8 mouse cellular contexts compared by ENCODE assay signal in the genomic region with DNA sequence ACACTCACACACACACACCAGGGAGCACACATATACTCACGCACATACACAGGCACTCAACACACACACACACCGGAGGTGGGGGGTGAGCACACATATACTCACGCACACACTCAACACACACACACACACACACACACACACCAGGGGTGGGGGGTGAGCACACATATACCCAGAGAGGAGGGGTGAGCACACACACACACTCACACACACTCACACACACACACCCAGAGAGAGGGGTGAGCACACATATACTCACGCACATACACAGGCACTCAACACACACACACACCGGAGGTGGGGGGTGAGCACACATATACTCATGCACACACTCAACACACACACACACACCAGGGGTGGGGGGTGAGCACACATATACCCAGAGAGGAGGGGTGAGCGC. TPM values are rescaled to one million over a fixed set of nuclear protein-coding genes. Genes with fewer than 3 reads are reported as not detected.
DNase-seq lines count a peak whose midpoint lies in the region; ATAC-seq lines count a peak whose summit lies in the region.
"Not testable (repeated sequence)": the region's sequence is repeated elsewhere in the genome, so short reads cannot be mapped to it uniquely, and the experiment has no call there.
"Had no signal": no experiment of that assay in that cellular context is flagged by ENCODE, and none has a peak within 500 bp of the region (broad histone marks: within the 10 kb centered on the region; RNA-seq: fewer than 3 reads in every experiment).

No protein-coding gene starts in this region.

- DNase-seq in limb, embryonic 11.5 days (ENCODE audit: low spot score): not testable (repeated sequence)

- H3K36me3 ChIP-seq in heart, embryonic 14.5 days (ENCODE audit: control insufficient read depth, insufficient read depth, low read length); intestine, embryonic 15.5 days; limb, embryonic 11.5 days (ENCODE audit: control insufficient read depth, insufficient read depth, low read length); lung, embryonic 15.5 days; midbrain, embryonic 15.5 days (replicated peaks); stomach, embryonic 15.5 days: not testable (repeated sequence)

- not testable (repeated sequence) for H3K4me3 ChIP-seq in heart, embryonic 14.5 days (ENCODE audit: control insufficient read depth in 1 of 2, insufficient read depth in 1 of 2, low read depth in 1 of 2, low read length in 2 of 2); intestine, embryonic 15.5 days (replicated peaks); limb, embryonic 11.5 days (ENCODE audit: low read depth, low read length); lung, embryonic 15.5 days; midbrain, embryonic 15.5 days; stomach, embryonic 15.5 days (replicated peaks)

- 96% methylated on average over 5 of the region's 6 CpGs for WGBS in heart, embryonic 14.5 days
- 95% methylated on average over 4 of the region's 6 CpGs for WGBS in intestine, embryonic 15.5 days
- 95% methylated on average over 5 of the region's 6 CpGs for WGBS in limb, embryonic 11.5 days
- 95% methylated on average over 5 of the region's 6 CpGs for WGBS in lung, embryonic 15.5 days
- WGBS in midbrain, embryonic 15.5 days: 94% methylated on average over 5 of the region's 6 CpGs
- WGBS in stomach, embryonic 15.5 days: 91% methylated on average over 5 of the region's 6 CpGs

- H3K27ac ChIP-seq in heart, embryonic 14.5 days (replicated peaks in 1 of 2; ENCODE audit: control insufficient read depth in 1 of 2, insufficient read depth in 1 of 2, low read depth in 2 of 2, low read length in 2 of 2); intestine, embryonic 15.5 days; limb, embryonic 11.5 days (replicated peaks; ENCODE audit: low read depth, low read length); lung, embryonic 15.5 days; midbrain, embryonic 15.5 days; stomach, embryonic 15.5 days: not testable (repeated sequence)

- ATAC-seq in erythroblast, adult 5-6 weeks (replicated peaks; ENCODE audit: low FRiP score, poor library complexity, severe bottlenecking): peak; percentile 47; the same call in 1 of the 2 replicates
- peak; percentile 57 for ATAC-seq in heart, embryonic 14.5 days (ENCODE audit: insufficient number of reproducible peaks, insufficient read depth, low FRiP score, low read depth)
- 0 out of 2 replicates have a peak, but pooled peaks have one; percentile 36 for ATAC-seq in intestine, embryonic 15.5 days
- peak; percentile 76; the same call in 1 of the 2 replicates for ATAC-seq in limb, embryonic 11.5 days (ENCODE audit: insufficient number of reproducible peaks, low FRiP score, low TSS enrichment, low read depth)
- peak; percentile 66 for ATAC-seq in lung, embryonic 15.5 days (ENCODE audit: borderline replicate concordance, extremely low read depth, low FRiP score, low TSS enrichment)
- 0 out of 2 replicates have a peak, but pooled peaks have one; percentile 66 for ATAC-seq in midbrain, embryonic 15.5 days (replicated peaks)
- peak; percentile 54; the same call in 1 of the 2 replicates for ATAC-seq in stomach, embryonic 15.5 days (ENCODE audit: insufficient read depth, low FRiP score, low read depth)

- H3K9me3 ChIP-seq in heart, embryonic 14.5 days (ENCODE audit: control insufficient read depth, low read length); intestine, embryonic 15.5 days; limb, embryonic 11.5 days (ENCODE audit: control insufficient read depth, low read length); lung, embryonic 15.5 days; midbrain, embryonic 15.5 days; stomach, embryonic 15.5 days: not testable (repeated sequence)

- H3K4me2 ChIP-seq in heart, embryonic 14.5 days (ENCODE audit: low read length); intestine, embryonic 15.5 days (replicated peaks); limb, embryonic 11.5 days (ENCODE audit: low read depth, severe bottlenecking); lung, embryonic 15.5 days; midbrain, embryonic 15.5 days; stomach, embryonic 15.5 days: not testable (repeated sequence)

- H3K9ac ChIP-seq in heart, embryonic 14.5 days (ENCODE audit: low read length); intestine, embryonic 15.5 days; limb, embryonic 11.5 days (ENCODE audit: low read length); lung, embryonic 15.5 days; midbrain, embryonic 15.5 days; stomach, embryonic 15.5 days: not testable (repeated sequence)

- not testable (repeated sequence) for H3K4me1 ChIP-seq in heart, embryonic 14.5 days (ENCODE audit: control insufficient read depth in 2 of 2, insufficient read depth in 2 of 2, low read length in 2 of 2); intestine, embryonic 15.5 days (replicated peaks); limb, embryonic 11.5 days (ENCODE audit: control insufficient read depth, insufficient read depth, low read length); lung, embryonic 15.5 days; midbrain, embryonic 15.5 days; stomach, embryonic 15.5 days

- H3K27me3 ChIP-seq in heart, embryonic 14.5 days (ENCODE audit: control insufficient read depth, insufficient read depth, low read length); intestine, embryonic 15.5 days (replicated peaks); limb, embryonic 11.5 days (ENCODE audit: control insufficient read depth, insufficient read depth, low read length); lung, embryonic 15.5 days; midbrain, embryonic 15.5 days (replicated peaks); stomach, embryonic 15.5 days (replicated peaks): not testable (repeated sequence)

RNA-seq across cellular contexts. Expression of a gene that starts 33.4 kb away (rescaled TPM):
- total RNA-seq in erythroblast, adult 5-6 weeks (2015; ENCODE audit: low replicate concordance): 0.19 and 5.9 TPM in 2 replicates
- 0.56 and 3.2 TPM in 2 replicates for total RNA-seq in erythroblast, adult 5-6 weeks (2017; ENCODE audit: low replicate concordance)
- polyA plus RNA-seq in heart, embryonic 14.5 days (2014; fragmentation: Nextera tagmentation; extraction: Ambion mirVana): 1.2 and 1.5 TPM in 2 replicates
- 4.6 and 4.9 TPM in 2 replicates for polyA plus RNA-seq in intestine, embryonic 15.5 days (2015; fragmentation: Nextera tagmentation; extraction: Ambion mirVana)
- polyA plus RNA-seq in limb, embryonic 11.5 days (2014; fragmentation: Nextera tagmentation; extraction: Ambion mirVana): 12.5 and 13.3 TPM in 2 replicates
- 11.7 and 15.9 TPM in 2 replicates for polyA plus RNA-seq in lung, embryonic 15.5 days (2015; fragmentation: Nextera tagmentation; extraction: Ambion mirVana)
- 22.1 and 27.9 TPM in 2 replicates for polyA plus RNA-seq in midbrain, embryonic 15.5 days (2015; fragmentation: Nextera tagmentation; extraction: Ambion mirVana)
- 10.5 and 12.6 TPM in 2 replicates for polyA plus RNA-seq in stomach, embryonic 15.5 days (2015; fragmentation: Nextera tagmentation; extraction: Ambion mirVana)
- total RNA-seq: megakaryocyte-erythroid progenitor cell, adult 5-6 weeks had no signal

RNA-seq across cellular contexts. Expression of a gene that starts 38.5 kb away (rescaled TPM):
- total RNA-seq in erythroblast, adult 5-6 weeks (2015; ENCODE audit: low replicate concordance): 6.7 and 11.1 TPM in 2 replicates
- 6.4 and 10.3 TPM in 2 replicates for total RNA-seq in erythroblast, adult 5-6 weeks (2017; ENCODE audit: low replicate concordance)
- polyA plus RNA-seq in heart, embryonic 14.5 days (2014; fragmentation: Nextera tagmentation; extraction: Ambion mirVana): 39.1 and 44.1 TPM in 2 replicates
- polyA plus RNA-seq in intestine, embryonic 15.5 days (2015; fragmentation: Nextera tagmentation; extraction: Ambion mirVana): 72.6 and 77.4 TPM in 2 replicates
- polyA plus RNA-seq in limb, embryonic 11.5 days (2014; fragmentation: Nextera tagmentation; extraction: Ambion mirVana): 43.3 and 45.3 TPM in 2 replicates
- 45.9 and 47.6 TPM in 2 replicates for polyA plus RNA-seq in lung, embryonic 15.5 days (2015; fragmentation: Nextera tagmentation; extraction: Ambion mirVana)
- polyA plus RNA-seq in midbrain, embryonic 15.5 days (2015; fragmentation: Nextera tagmentation; extraction: Ambion mirVana): 38.3 and 40.3 TPM in 2 replicates
- polyA plus RNA-seq in stomach, embryonic 15.5 days (2015; fragmentation: Nextera tagmentation; extraction: Ambion mirVana): 57.5 and 66.0 TPM in 2 replicates
